Mouse (Mus musculus): Measurements from ENCODE around the gene Cd300e. TPM values are rescaled to one million over a fixed set of nuclear protein-coding genes. Genes with fewer than 3 reads are reported as not detected.
"Not testable (repeated sequence)": the region's sequence is repeated elsewhere in the genome, so short reads cannot be mapped to it uniquely, and the experiment has no call there.

The Cd300e gene
- total RNA-seq, 2 experiments from 2014 or later: not detected

GRCm38 (mm10) chr11:115026912-115027311 is 35.1 kb downstream of the Cd300e start, which contains the start of gene Cd300ld4:
TSS of gene Cd300ld4 (minus strand) at chr11:115027012.
- ATAC-seq (replicated peaks; ENCODE audit: low FRiP score, low TSS enrichment, poor library complexity, severe bottlenecking): not testable (repeated sequence)

GRCm38 (mm10) chr11:115016093-115016492 is 45.9 kb downstream of the Cd300e start, which contains the start of gene Cd300ld2:
TSS of gene Cd300ld2 (minus strand) at chr11:115016193.
- ATAC-seq (replicated peaks; ENCODE audit: low FRiP score, low TSS enrichment, poor library complexity, severe bottlenecking): not testable (repeated sequence)

GRCm38 (mm10) chr11:115004070-115004469 is 57.9 kb downstream of the Cd300e start:
- no peak for ATAC-seq (replicated peaks; ENCODE audit: low FRiP score, low TSS enrichment, poor library complexity, severe bottlenecking)

Other genes starting within 250 kb of the Cd300e start
- gene Gprc5c, start 211.0 kb downstream of the Cd300e start, total RNA-seq (2014; fragmentation: Nextera tagmentation): not detected in 2 replicates
- not detected in 2 replicates for gene Gprc5c, start 211.0 kb downstream of the Cd300e start, total RNA-seq (2017)
- gene Cd300a, start 172.1 kb downstream of the Cd300e start, total RNA-seq (2014; fragmentation: Nextera tagmentation): 0.52 and 1.9 TPM in 2 replicates
- gene Cd300a, start 172.1 kb downstream of the Cd300e start, total RNA-seq (2017): 1.3 and 5.7 TPM in 2 replicates
- not detected in 2 replicates for gene Cd300lb, start 127.8 kb downstream of the Cd300e start, total RNA-seq (2014; fragmentation: Nextera tagmentation)
- 0.05 TPM in 1 of 2 replicates, not detected in the other for gene Cd300lb, start 127.8 kb downstream of the Cd300e start, total RNA-seq (2017)
- not detected in 2 replicates for gene Cd300c, start 93.0 kb downstream of the Cd300e start, total RNA-seq (2014; fragmentation: Nextera tagmentation)
- gene Cd300c, start 93.0 kb downstream of the Cd300e start, total RNA-seq (2017): not detected in 2 replicates
- not detected in 2 replicates for gene Cd300ld, start 72.3 kb downstream of the Cd300e start, total RNA-seq (2014; fragmentation: Nextera tagmentation)
- gene Cd300ld, start 72.3 kb downstream of the Cd300e start, total RNA-seq (2017): not detected in 2 replicates
- not detected in 2 replicates for gene Cd300c2, start 60.3 kb downstream of the Cd300e start, total RNA-seq (2014; fragmentation: Nextera tagmentation)
- not detected in 2 replicates for gene Cd300c2, start 60.3 kb downstream of the Cd300e start, total RNA-seq (2017)
- not detected in 2 replicates for gene Cd300ld2, start 46.0 kb downstream of the Cd300e start, total RNA-seq (2014; fragmentation: Nextera tagmentation)
- gene Cd300ld2, start 46.0 kb downstream of the Cd300e start, total RNA-seq (2017): not detected in 2 replicates
- not detected in 2 replicates for gene Cd300ld4, start 35.2 kb downstream of the Cd300e start, total RNA-seq (2014; fragmentation: Nextera tagmentation)
- gene Cd300ld4, start 35.2 kb downstream of the Cd300e start, total RNA-seq (2017): 1.3 TPM in 1 of 2 replicates, not detected in the other
- gene Cd300ld5, start 24.4 kb downstream of the Cd300e start, total RNA-seq (2014; fragmentation: Nextera tagmentation): not detected in 2 replicates
- 1.3 TPM in 1 of 2 replicates, not detected in the other for gene Cd300ld5, start 24.4 kb downstream of the Cd300e start, total RNA-seq (2017)
- not detected in 2 replicates for gene Cd300ld3, start 13.8 kb downstream of the Cd300e start, total RNA-seq (2014; fragmentation: Nextera tagmentation)
- 1.3 TPM in 1 of 2 replicates, not detected in the other for gene Cd300ld3, start 13.8 kb downstream of the Cd300e start, total RNA-seq (2017)
- 24.4 and 34.3 TPM in 2 replicates for gene Rab37, start 29.3 kb upstream of the Cd300e start, total RNA-seq (2014; fragmentation: Nextera tagmentation)
- 23.5 and 74.4 TPM in 2 replicates for gene Rab37, start 29.3 kb upstream of the Cd300e start, total RNA-seq (2017)
- 2.1 TPM in 1 of 2 replicates, not detected in the other for gene Cd300lf, start 71.8 kb upstream of the Cd300e start, total RNA-seq (2014; fragmentation: Nextera tagmentation)
- gene Cd300lf, start 71.8 kb upstream of the Cd300e start, total RNA-seq (2017): 1.0 and 3.4 TPM in 2 replicates
- gene Slc9a3r1, start 101.2 kb upstream of the Cd300e start, total RNA-seq (2014; fragmentation: Nextera tagmentation): 20.4 and 22.2 TPM in 2 replicates
- 25.9 and 28.3 TPM in 2 replicates for gene Slc9a3r1, start 101.2 kb upstream of the Cd300e start, total RNA-seq (2017)
- 5.0 and 10.1 TPM in 2 replicates for gene Tmem104, start 125.3 kb upstream of the Cd300e start, total RNA-seq (2014; fragmentation: Nextera tagmentation)
- 1.8 and 7.9 TPM in 2 replicates for gene Tmem104, start 125.3 kb upstream of the Cd300e start, total RNA-seq (2017)
- gene Nat9, start 125.7 kb upstream of the Cd300e start, total RNA-seq (2014; fragmentation: Nextera tagmentation): 15.0 and 24.9 TPM in 2 replicates
- gene Nat9, start 125.7 kb upstream of the Cd300e start, total RNA-seq (2017): 19.4 and 51.5 TPM in 2 replicates
- gene Grin2c, start 205.1 kb upstream of the Cd300e start, total RNA-seq (2014; fragmentation: Nextera tagmentation): not detected in 2 replicates
- gene Grin2c, start 205.1 kb upstream of the Cd300e start, total RNA-seq (2017): not detected in 2 replicates
- 17.0 and 18.6 TPM in 2 replicates for gene Fdxr, start 214.9 kb upstream of the Cd300e start, total RNA-seq (2014; fragmentation: Nextera tagmentation)
- gene Fdxr, start 214.9 kb upstream of the Cd300e start, total RNA-seq (2017): 5.9 and 20.8 TPM in 2 replicates
- 0.17 TPM in 1 of 2 replicates, not detected in the other for gene Fads6, start 235.5 kb upstream of the Cd300e start, total RNA-seq (2014; fragmentation: Nextera tagmentation)
- gene Fads6, start 235.5 kb upstream of the Cd300e start, total RNA-seq (2017): 0.38 TPM in 1 of 2 replicates, not detected in the other
- gene Otop2, start 245.0 kb upstream of the Cd300e start, total RNA-seq (2014; fragmentation: Nextera tagmentation): not detected in 2 replicates
- not detected in 2 replicates for gene Otop2, start 245.0 kb upstream of the Cd300e start, total RNA-seq (2017)

All from megakaryocyte-erythroid progenitor cell, adult 5-6 weeks (primary cell).